Mouse (Mus musculus) embryo, embryonic 11.5 days (tissue): Measurements from ENCODE around the gene Pgpep1.

Experiments used
- DNase-seq: peaks from one replicate; pipeline ENCODE4 v3.0.0-alpha.2; 2012; ENCODE audit warnings: low read depth, low spot score

The Pgpep1 gene

GRCm38 (mm10) chr8:70632346-70632892, 27.8 kb downstream of the Pgpep1 start, which contains the start of gene Gdf15:
Gdf15 (minus strand) TSS chr8:70632456.
- DNase-seq: no peak

- no peak for DNase-seq
Observed at GRCm38 (mm10) chr8:70631436-70631835, 28.8 kb downstream of the Pgpep1 start.

GRCm38 (mm10) chr8:70630532-70631381, 29.4 kb downstream of the Pgpep1 start:
- DNase-seq: no peak

GRCm38 (mm10) chr8:70629574-70630531, 30.3 kb downstream of the Pgpep1 start:
- peak; percentile 85 for DNase-seq

- DNase-seq: no peak
Observed at GRCm38 (mm10) chr8:70628986-70629490, 31.1 kb downstream of the Pgpep1 start.

GRCm38 (mm10) chr8:70627041-70627440, 33.1 kb downstream of the Pgpep1 start:
- DNase-seq: no peak

GRCm38 (mm10) chr8:70625104-70625503, 35.1 kb downstream of the Pgpep1 start:
- DNase-seq: no peak

- no peak for DNase-seq
Observed at GRCm38 (mm10) chr8:70622220-70622619, 38.0 kb downstream of the Pgpep1 start.

- DNase-seq: no peak
Observed at GRCm38 (mm10) chr8:70618888-70619334, 41.3 kb downstream of the Pgpep1 start.

GRCm38 (mm10) chr8:70617985-70618384, 42.2 kb downstream of the Pgpep1 start:
- DNase-seq: no peak

GRCm38 (mm10) chr8:70616645-70617044, 43.5 kb downstream of the Pgpep1 start:
- DNase-seq: no peak

GRCm38 (mm10) chr8:70615894-70616293, 44.3 kb downstream of the Pgpep1 start, which contains the start of gene Lrrc25:
Lrrc25 (plus strand) TSS chr8:70616155.
- no peak for DNase-seq

GRCm38 (mm10) chr8:70615281-70615680, 44.9 kb downstream of the Pgpep1 start:
- DNase-seq: no peak

- no peak for DNase-seq
Observed at GRCm38 (mm10) chr8:70614469-70614868, 45.7 kb downstream of the Pgpep1 start.

GRCm38 (mm10) chr8:70613763-70614162, 46.4 kb downstream of the Pgpep1 start:
- DNase-seq: no peak

GRCm38 (mm10) chr8:70611849-70612248, 48.3 kb downstream of the Pgpep1 start:
- DNase-seq: peak; percentile 76

GRCm38 (mm10) chr8:70610796-70611771, 49.1 kb downstream of the Pgpep1 start:
- DNase-seq: no peak

- peak; percentile 89 for DNase-seq
Observed at GRCm38 (mm10) chr8:70609849-70610795, 50.1 kb downstream of the Pgpep1 start.

GRCm38 (mm10) chr8:70609368-70609848, 50.8 kb downstream of the Pgpep1 start:
- peak; percentile 82 for DNase-seq
